Mouse (Mus musculus) neutrophil, adult 59 days (primary cell): ENCODE results near the gene Mob3b. TPM values are rescaled to one million over a fixed set of nuclear protein-coding genes. Genes with fewer than 3 reads are reported as not detected.

Experiments used
- total RNA-seq, 2 experiments: library from RNA; stranded (reverse); gene quantifications; 1 replicate in 1 of 2; 2 replicates in 1 of 2; pipeline ENCODE4 v1.2.4; 2023

Gene Mob3b
- total RNA-seq, result 10 to 100 TPM; 13.9 to 19.9 TPM

DNA sequence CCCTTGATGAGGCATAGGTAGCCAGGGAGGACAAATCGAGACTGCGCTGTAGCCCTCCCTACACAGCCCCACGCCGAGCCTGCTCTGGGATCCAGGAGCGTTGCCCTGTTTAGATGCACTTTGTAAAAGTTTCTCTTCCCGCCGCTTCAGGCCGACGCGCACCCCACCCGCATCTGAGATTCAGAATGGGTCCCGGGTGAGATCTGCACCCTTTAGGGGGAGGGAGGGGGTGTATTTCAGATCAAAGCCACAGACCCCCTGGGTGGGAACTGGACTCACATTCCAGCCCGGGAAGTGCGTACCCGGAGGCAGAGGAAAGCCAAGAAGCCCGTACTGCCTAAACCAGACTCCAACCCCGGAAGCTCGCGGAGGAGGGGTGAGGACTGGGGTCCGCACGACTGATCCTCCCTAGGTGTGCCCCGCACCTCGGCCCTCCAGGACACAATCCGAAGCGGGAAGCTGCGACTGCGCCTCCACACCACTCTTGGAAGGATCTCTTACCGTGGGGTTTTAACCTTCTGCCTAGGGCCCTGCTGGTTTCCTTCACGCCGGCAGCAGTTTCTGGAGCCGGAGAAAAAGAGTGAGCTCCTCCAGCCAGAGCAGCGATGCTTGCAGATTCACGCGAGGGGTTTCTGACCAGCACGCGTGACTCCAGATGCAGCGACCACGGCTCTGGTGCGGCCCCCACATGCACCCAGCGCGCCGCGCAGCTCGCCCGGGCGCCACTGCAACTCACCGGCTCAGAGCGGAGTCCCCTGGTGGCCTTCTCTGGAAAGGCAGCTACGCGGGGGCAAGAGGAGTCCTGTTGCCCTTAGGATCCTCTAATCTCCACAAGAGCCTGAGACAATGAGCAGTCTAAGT lies at the start of gene Mob3b:
TSS of gene Mob3b (minus strand) at position 734 of the 861 bp plus-strand sequence.

DNA sequence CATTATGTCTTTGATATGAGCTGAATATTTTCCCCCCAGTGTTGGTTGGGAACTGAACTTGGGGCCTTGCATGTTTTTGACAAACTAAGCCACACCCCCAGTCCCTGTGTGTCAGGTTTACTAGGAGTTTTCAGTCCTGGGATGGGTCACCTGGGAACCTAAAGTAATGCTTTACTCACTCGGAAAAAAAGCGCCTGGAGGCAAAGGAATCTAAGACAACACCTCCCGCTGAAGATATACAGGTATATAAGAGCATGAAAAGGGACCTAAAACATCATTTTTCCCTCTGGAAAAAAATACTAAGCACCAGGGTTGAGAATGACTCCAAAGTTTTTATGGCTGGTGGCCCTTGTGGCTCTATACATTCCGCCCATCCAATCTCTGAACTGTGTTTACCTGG lies 5.5 kb downstream of the Mob3b start, which contains the start of gene Ifnk:
TSS of gene Ifnk (plus strand) at position 301 of the 400 bp plus-strand sequence.

Other genes with a start within 250 kb of the Mob3b start
- gene Ifnk, start 5.4 kb downstream of the Mob3b start, total RNA-seq, result not detected
- gene C9orf72, start 68.7 kb upstream of the Mob3b start, total RNA-seq, result 10 to 100 TPM; 17.3 to 24.4 TPM